Mouse (Mus musculus) kidney, adult 2 months (tissue): ENCODE measurements around the gene Elovl6.

Experiments
- CTCF ChIP-seq: fragments of 200-500 bp; conservative IDR thresholded peaks from 2 replicates; pipeline ENCODE4 v1.5.1; 2011; ENCODE audit warnings: low read depth, mild to moderate bottlenecking, control low read depth, low read length, moderate library complexity, mixed read lengths; ENCODE audit not compliant: insufficient read depth, insufficient read length
- POLR2A ChIP-seq: fragments of 200-500 bp; IDR thresholded peaks from one replicate; pipeline ENCODE4 v1.6.1; 2011; ENCODE audit warnings: low read depth, low read length, control low read depth

GRCm38 (mm10) chr3:129617450-129617849 is 85.3 kb downstream of the Elovl6 start:
- TF ChIP-seq POLR2A, result no peak
- no peak for TF ChIP-seq CTCF
